Mouse (Mus musculus): ENCODE results near the gene Gm8122. TPM values are rescaled to one million over a fixed set of nuclear protein-coding genes. Genes with fewer than 3 reads are reported as not detected.
"Not testable (repeated sequence)": the region's sequence is repeated elsewhere in the genome, so short reads cannot be mapped to it uniquely, and the experiment has no call there.

The Gm8122 gene
- not detected in 2 replicates for polyA plus RNA-seq (2015; fragmentation: Nextera tagmentation; extraction: Ambion mirVana)

GRCm38 (mm10) chr14:43235204-43235603 lies at the start of gene Gm8122:
TSS of gene Gm8122 (minus strand) at chr14:43235304.
- H3K4me1 ChIP-seq; ATAC-seq (ENCODE audit: extremely low read depth, insufficient number of reproducible peaks, low FRiP score, low TSS enrichment); H3K27me3 ChIP-seq (replicated peaks); H3K36me3 ChIP-seq; H3K9ac ChIP-seq; H3K9me3 ChIP-seq; H3K27ac ChIP-seq (replicated peaks); H3K4me2 ChIP-seq; H3K4me3 ChIP-seq: not testable (repeated sequence)
- 75% methylated on average over 4 of the region's 4 CpGs for WGBS

- not testable (repeated sequence) for H3K27me3 ChIP-seq (replicated peaks); H3K9ac ChIP-seq; H3K9me3 ChIP-seq; H3K36me3 ChIP-seq; H3K27ac ChIP-seq (replicated peaks); H3K4me1 ChIP-seq; H3K4me3 ChIP-seq; H3K4me2 ChIP-seq; ATAC-seq (ENCODE audit: extremely low read depth, insufficient number of reproducible peaks, low FRiP score, low TSS enrichment)
- 79% methylated on average over 3 of the region's 3 CpGs for whole genome bisulfite sequencing
Observed at GRCm38 (mm10) chr14:43278681-43279080, 43.6 kb upstream of the Gm8122 start.

GRCm38 (mm10) chr14:43278146-43278545 lies 43.0 kb upstream of the Gm8122 start:
- not testable (repeated sequence) for H3K27me3 ChIP-seq (replicated peaks); H3K36me3 ChIP-seq; H3K9me3 ChIP-seq; H3K4me1 ChIP-seq; ATAC-seq (ENCODE audit: extremely low read depth, insufficient number of reproducible peaks, low FRiP score, low TSS enrichment); H3K9ac ChIP-seq; H3K4me2 ChIP-seq; H3K27ac ChIP-seq (replicated peaks); H3K4me3 ChIP-seq
- WGBS, result 69% methylated on average over 4 of the region's 4 CpGs

DNA sequence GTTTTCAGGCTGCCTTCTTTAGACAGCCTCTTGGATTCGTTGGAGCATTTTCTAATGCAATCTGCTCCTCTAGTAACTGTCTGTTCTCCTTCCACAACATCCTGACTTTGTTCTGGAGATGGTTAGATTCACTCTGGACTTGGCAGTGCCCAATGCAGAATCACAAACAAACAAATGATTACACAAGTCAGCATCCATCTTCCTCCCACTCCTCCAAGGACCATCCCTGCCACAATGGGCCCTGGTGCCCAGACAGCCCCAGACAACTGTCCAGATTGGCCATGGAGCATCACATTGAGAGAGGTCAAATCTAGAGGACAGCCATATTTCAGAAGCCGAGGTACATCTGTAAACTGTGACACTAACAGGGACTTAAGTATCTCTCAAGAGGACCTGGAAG lies 42.4 kb upstream of the Gm8122 start:
- not testable (repeated sequence) for H3K9ac ChIP-seq; H3K4me1 ChIP-seq; H3K9me3 ChIP-seq; H3K27ac ChIP-seq (replicated peaks); H3K4me2 ChIP-seq; H3K36me3 ChIP-seq; ATAC-seq (ENCODE audit: extremely low read depth, insufficient number of reproducible peaks, low FRiP score, low TSS enrichment); H3K27me3 ChIP-seq (replicated peaks); H3K4me3 ChIP-seq
- 59% methylated on average over 2 of the region's 2 CpGs for WGBS

- H3K9me3 ChIP-seq; H3K4me3 ChIP-seq; H3K4me1 ChIP-seq; H3K27me3 ChIP-seq (replicated peaks); H3K36me3 ChIP-seq; H3K9ac ChIP-seq; H3K4me2 ChIP-seq; H3K27ac ChIP-seq (replicated peaks); ATAC-seq (ENCODE audit: extremely low read depth, insufficient number of reproducible peaks, low FRiP score, low TSS enrichment): not testable (repeated sequence)
- WGBS, result 50% methylated on average over 1 of the region's 1 CpGs
Observed at GRCm38 (mm10) chr14:43275752-43276151, 40.6 kb upstream of the Gm8122 start.

GRCm38 (mm10) chr14:43274986-43275511 lies 39.9 kb upstream of the Gm8122 start, which contains the start of gene Gm9732:
TSS of gene Gm9732 (plus strand) at chr14:43275036.
- not testable (repeated sequence) for H3K4me2 ChIP-seq; H3K9me3 ChIP-seq; H3K27me3 ChIP-seq (replicated peaks); ATAC-seq (ENCODE audit: extremely low read depth, insufficient number of reproducible peaks, low FRiP score, low TSS enrichment); H3K4me1 ChIP-seq; H3K36me3 ChIP-seq; H3K4me3 ChIP-seq; H3K27ac ChIP-seq (replicated peaks); H3K9ac ChIP-seq
- WGBS, result 61% methylated on average over 8 of the region's 8 CpGs

- H3K36me3 ChIP-seq; H3K4me3 ChIP-seq; H3K27ac ChIP-seq (replicated peaks); H3K9ac ChIP-seq; ATAC-seq (ENCODE audit: extremely low read depth, insufficient number of reproducible peaks, low FRiP score, low TSS enrichment); H3K4me1 ChIP-seq; H3K9me3 ChIP-seq; H3K27me3 ChIP-seq (replicated peaks); H3K4me2 ChIP-seq: not testable (repeated sequence)
- 81% methylated on average over 1 of the region's 1 CpGs for WGBS
Observed at GRCm38 (mm10) chr14:43273161-43273560, 38.1 kb upstream of the Gm8122 start.

DNA sequence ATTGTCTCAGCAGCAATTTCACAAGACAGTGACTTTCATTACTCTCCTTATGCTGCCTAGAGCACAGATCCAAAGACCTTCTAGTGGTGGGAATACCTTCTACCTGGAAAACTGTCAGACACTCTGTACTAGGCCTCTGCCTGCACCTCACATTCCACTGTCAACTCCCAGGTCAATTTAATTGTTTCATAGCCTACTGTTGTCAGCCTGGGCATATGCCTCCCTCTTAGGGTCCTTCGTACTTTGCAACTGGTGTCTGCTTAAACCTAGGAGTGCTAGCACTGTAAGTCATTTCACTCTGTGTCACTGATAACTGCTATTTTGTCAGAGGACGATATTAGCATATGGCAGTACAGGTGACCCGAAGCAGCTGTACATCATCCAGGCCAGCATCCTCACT lies 34.1 kb upstream of the Gm8122 start:
- 67% methylated on average over 3 of the region's 3 CpGs for WGBS
- H3K36me3 ChIP-seq, result not testable (repeated sequence)

GRCm38 (mm10) chr14:43268521-43269084 lies 33.5 kb upstream of the Gm8122 start:
- H3K27me3 ChIP-seq (replicated peaks); H3K9ac ChIP-seq; ATAC-seq (ENCODE audit: extremely low read depth, insufficient number of reproducible peaks, low FRiP score, low TSS enrichment); H3K4me1 ChIP-seq; H3K36me3 ChIP-seq; H3K4me3 ChIP-seq; H3K9me3 ChIP-seq; H3K4me2 ChIP-seq; H3K27ac ChIP-seq (replicated peaks): not testable (repeated sequence)
- WGBS, result 30% methylated on average over 2 of the region's 2 CpGs

More for the DNA sequence above, 34.1 kb upstream of the Gm8122 start:
- not testable (repeated sequence) for H3K9ac ChIP-seq; H3K4me3 ChIP-seq; H3K9me3 ChIP-seq; H3K27me3 ChIP-seq (replicated peaks); H3K4me1 ChIP-seq; H3K27ac ChIP-seq (replicated peaks); ATAC-seq (ENCODE audit: extremely low read depth, insufficient number of reproducible peaks, low FRiP score, low TSS enrichment); H3K4me2 ChIP-seq

DNA sequence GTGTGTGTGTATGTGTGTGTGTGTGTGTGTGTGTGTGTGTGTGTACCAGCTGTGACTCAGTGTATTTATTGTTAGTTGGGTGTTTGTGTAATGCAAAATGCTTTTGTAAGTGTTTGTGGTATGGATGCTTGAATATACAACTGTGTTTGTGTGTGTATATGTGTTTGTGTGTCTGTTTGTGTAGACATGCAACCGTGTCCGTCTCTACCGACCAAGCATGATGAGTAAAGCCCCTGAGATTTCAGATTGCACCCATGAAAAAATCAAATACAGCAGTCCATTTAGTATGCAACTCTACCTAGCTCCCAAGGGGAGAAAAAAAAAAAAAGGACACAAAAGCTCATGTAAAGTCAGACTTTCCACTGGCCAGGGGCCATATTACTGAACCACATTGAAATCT lies 28.3 kb upstream of the Gm8122 start:
- not testable (repeated sequence) for H3K4me1 ChIP-seq; H3K27ac ChIP-seq (replicated peaks); H3K4me2 ChIP-seq; H3K36me3 ChIP-seq; H3K9ac ChIP-seq; ATAC-seq (ENCODE audit: extremely low read depth, insufficient number of reproducible peaks, low FRiP score, low TSS enrichment); H3K27me3 ChIP-seq (replicated peaks); H3K9me3 ChIP-seq; H3K4me3 ChIP-seq
- WGBS, result 71% methylated on average over 3 of the region's 3 CpGs

DNA sequence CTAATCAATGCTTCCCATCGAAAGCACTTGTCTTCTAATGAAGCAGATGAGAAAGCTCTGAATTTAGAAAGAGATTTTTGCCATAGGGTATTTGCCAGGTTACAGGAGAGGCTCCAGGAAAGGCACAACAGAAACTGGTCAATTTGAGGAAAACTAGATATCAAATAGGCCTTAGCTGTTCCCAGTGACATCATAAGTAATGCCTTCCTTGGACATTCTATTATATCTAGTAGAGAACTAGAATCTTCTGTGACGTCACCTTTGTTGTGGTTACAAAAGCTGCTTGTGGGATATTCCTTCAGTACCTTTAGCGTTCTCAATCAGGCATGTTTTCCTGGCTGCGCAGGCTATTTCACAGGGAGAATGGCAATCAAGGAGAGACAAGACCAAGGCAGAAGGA lies 23.2 kb upstream of the Gm8122 start, which contains the start of gene Gm8126:
Gene Gm8126 (plus strand): TSS at position 301 of the 400 bp plus-strand sequence.
- 85% methylated on average over 2 of the region's 4 CpGs for WGBS
- not testable (repeated sequence) for H3K4me1 ChIP-seq; H3K4me3 ChIP-seq; H3K27me3 ChIP-seq (replicated peaks); H3K9ac ChIP-seq; H3K4me2 ChIP-seq; H3K36me3 ChIP-seq; H3K27ac ChIP-seq (replicated peaks); H3K9me3 ChIP-seq; ATAC-seq (ENCODE audit: extremely low read depth, insufficient number of reproducible peaks, low FRiP score, low TSS enrichment)

DNA sequence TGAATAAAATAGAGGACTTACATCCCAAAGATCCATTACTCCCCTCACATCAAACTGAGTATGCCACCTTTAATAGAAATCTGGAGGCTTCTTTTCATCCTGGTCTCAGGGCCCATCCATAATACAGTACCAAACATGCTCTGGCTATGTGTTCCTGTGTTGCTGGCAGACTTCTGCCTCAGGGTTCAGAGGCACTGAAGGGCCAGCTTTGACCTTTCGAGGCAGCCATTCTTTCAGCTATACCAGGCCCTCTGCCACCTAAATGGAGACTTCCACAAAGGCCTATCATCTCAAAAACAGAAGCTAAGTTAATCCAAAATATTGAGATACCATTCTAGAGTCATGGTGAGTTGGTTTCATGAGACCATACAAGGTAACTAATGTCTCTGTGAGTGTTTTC lies 21.4 kb upstream of the Gm8122 start:
- not testable (repeated sequence) for H3K36me3 ChIP-seq; H3K9ac ChIP-seq; H3K4me1 ChIP-seq; ATAC-seq (ENCODE audit: extremely low read depth, insufficient number of reproducible peaks, low FRiP score, low TSS enrichment); H3K4me2 ChIP-seq; H3K9me3 ChIP-seq; H3K27me3 ChIP-seq (replicated peaks); H3K4me3 ChIP-seq; H3K27ac ChIP-seq (replicated peaks)
- WGBS, result 63% methylated on average over 1 of the region's 1 CpGs
